Mouse (Mus musculus) erythroblast, embryonic 14.5 days (primary cell): ENCODE results near the gene Lrrc74b.

Experiments used
- GATA1 ChIP-seq: IDR thresholded peaks from 2 replicates; pipeline ENCODE4 v1.6.1; 2012; ENCODE audit warnings: low read length, inconsistent platforms, mixed read lengths
- TAL1 ChIP-seq: IDR thresholded peaks from 3 replicates; pipeline ENCODE4 v1.6.1; 2012; ENCODE audit warnings: low read length, inconsistent platforms, mixed read lengths

DNA sequence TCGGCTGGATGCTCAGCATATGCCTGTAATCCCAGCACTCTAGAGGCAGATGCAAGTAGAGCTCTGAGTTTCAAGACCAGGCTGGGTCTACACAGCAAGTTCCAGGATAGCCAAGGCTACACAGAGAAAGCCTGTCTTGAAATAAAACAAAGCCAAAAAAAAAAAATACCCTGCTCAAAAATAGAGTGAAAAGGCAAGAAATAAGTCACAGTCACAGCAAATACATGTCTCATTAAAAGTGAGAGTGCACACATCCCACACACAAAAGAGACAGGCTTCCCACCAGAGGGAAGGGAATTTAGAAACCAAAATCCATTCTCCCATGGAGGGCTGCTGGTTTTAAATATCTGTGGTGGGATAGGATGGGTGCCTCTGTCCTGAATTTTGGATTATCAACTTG is 2.5 kb upstream of the Lrrc74b start:
- no peak for TF ChIP-seq TAL1
- TF ChIP-seq GATA1, result no peak
